Comparison of ENCODE assay signal across 9 mouse cellular contexts in the genomic region with DNA sequence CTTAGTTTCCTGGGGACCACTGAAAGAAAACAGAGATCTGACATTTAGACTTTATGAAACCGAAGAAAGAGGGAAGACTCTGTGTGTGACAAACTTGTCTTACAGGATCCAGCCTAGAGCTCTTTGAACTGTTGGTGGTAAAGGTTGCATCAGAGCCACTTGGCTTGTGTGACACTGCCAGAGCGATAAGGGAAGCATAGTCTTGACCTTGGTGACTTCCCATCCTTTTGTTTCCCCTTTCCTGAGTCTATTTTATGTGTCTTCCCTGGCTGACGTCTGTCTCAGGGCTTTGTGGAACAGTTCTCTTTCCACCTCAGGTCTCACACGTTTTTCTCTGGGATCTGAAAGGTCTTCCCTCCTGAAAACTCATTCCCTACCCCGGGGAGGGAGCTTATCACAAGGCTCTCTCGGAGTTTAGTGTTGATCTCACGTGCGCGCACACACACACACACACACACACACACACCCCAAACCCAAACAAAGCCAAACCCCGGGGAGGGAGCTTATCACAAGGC. TPM values are rescaled to one million over a fixed set of nuclear protein-coding genes. Genes with fewer than 3 reads are reported as not detected.
DNase-seq lines count a peak whose midpoint lies in the region; ATAC-seq and TF ChIP-seq lines count a peak whose summit lies in the region.
"Had no signal": no experiment of that assay in that cellular context is flagged by ENCODE, and none has a peak within 500 bp of the region (broad histone marks: within the 10 kb centered on the region; RNA-seq: fewer than 3 reads in every experiment).

No protein-coding gene starts in this region.

- TF ChIP-seq CTCF in olfactory bulb, adult 2 months (IDR thresholded peaks at IDR 0.05; ENCODE audit: insufficient read depth, low read depth, low read length), result no peak

- no peaks in the 10 kb centered on the region for H3K9me3 ChIP-seq in midbrain, embryonic 13.5 days
- H3K9me3 ChIP-seq in midbrain, embryonic 11.5 days (ENCODE audit: control insufficient read depth, low read length), result no peaks in the 10 kb centered on the region
- no peaks in the 10 kb centered on the region for H3K9me3 ChIP-seq in liver, embryonic 13.5 days (replicated peaks)

- H3K36me3 ChIP-seq in midbrain, embryonic 13.5 days, result no peaks in the 10 kb centered on the region
- H3K36me3 ChIP-seq in midbrain, embryonic 11.5 days (ENCODE audit: control insufficient read depth, insufficient read depth, low read length), result no peaks in the 10 kb centered on the region
- H3K36me3 ChIP-seq in liver, embryonic 13.5 days, result no peaks in the 10 kb centered on the region

- intact Hi-C loops in left cerebral cortex, postnatal 25 days (cut with DNase I), result no loop called here

- 39% methylated on average over 10 of the region's 10 CpGs for WGBS in midbrain, embryonic 13.5 days
- WGBS in midbrain, embryonic 11.5 days, result 31% methylated on average over 10 of the region's 10 CpGs
- WGBS in liver, embryonic 13.5 days (ENCODE audit: insufficient replicate concordance), result 3% methylated on average over 10 of the region's 10 CpGs
- 56% methylated on average over 10 of the region's 10 CpGs for WGBS in olfactory bulb, adult 2 months

- H3K4me3 ChIP-seq in midbrain, embryonic 13.5 days (replicated peaks), result no peak overlapping the region
- no peak overlapping the region for H3K4me3 ChIP-seq in midbrain, embryonic 11.5 days (ENCODE audit: low read depth, low read length)
- peak overlapping the region; percentile 78 for H3K4me3 ChIP-seq in liver, embryonic 13.5 days (replicated peaks)
- H3K4me3 ChIP-seq in olfactory bulb, adult 2 months (ENCODE audit: insufficient read depth, low read depth, low read length), result no peak overlapping the region

- peaks cover 33% of the 10 kb centered on the region for H3K4me1 ChIP-seq in midbrain, embryonic 13.5 days (replicated peaks)
- peaks cover 6% of the 10 kb centered on the region for H3K4me1 ChIP-seq in midbrain, embryonic 11.5 days (ENCODE audit: control insufficient read depth, insufficient read depth, low read length)
- peaks cover 70% of the 10 kb centered on the region for H3K4me1 ChIP-seq in liver, embryonic 13.5 days (replicated peaks)
- H3K4me1 ChIP-seq in olfactory bulb, adult 2 months (ENCODE audit: control insufficient read depth, insufficient read depth, low read length), result peaks cover 6% of the 10 kb centered on the region

- H3K4me2 ChIP-seq in midbrain, embryonic 13.5 days (replicated peaks), result no peak overlapping the region
- no peak overlapping the region for H3K4me2 ChIP-seq in midbrain, embryonic 11.5 days
- H3K4me2 ChIP-seq in liver, embryonic 13.5 days, result peak overlapping the region; percentile 95

- ATAC-seq in midbrain, embryonic 13.5 days, result no peak
- ATAC-seq in midbrain, embryonic 11.5 days (ENCODE audit: low FRiP score), result no peak
- peak; percentile 19 for ATAC-seq in liver, embryonic 13.5 days (ENCODE audit: low read depth)

- H3K27me3 ChIP-seq in midbrain, embryonic 13.5 days, result no peaks in the 10 kb centered on the region
- no peaks in the 10 kb centered on the region for H3K27me3 ChIP-seq in midbrain, embryonic 11.5 days (ENCODE audit: control insufficient read depth, insufficient read depth, low read length)
- H3K27me3 ChIP-seq in liver, embryonic 13.5 days, result no peaks in the 10 kb centered on the region

- 0 out of 2 replicates have a peak overlapping the region, but pooled peaks have one; percentile 14 for H3K9ac ChIP-seq in midbrain, embryonic 13.5 days (replicated peaks)
- no peak overlapping the region for H3K9ac ChIP-seq in midbrain, embryonic 11.5 days (ENCODE audit: low read length)
- peak overlapping the region; percentile 55 for H3K9ac ChIP-seq in liver, embryonic 13.5 days

- DNase-seq in adrenal gland, postnatal 10 days, result peak; percentile 25
- no peak for DNase-seq in adrenal gland, adult 18-20 months (ENCODE audit: low spot score in 2 of 2)
- no peak for DNase-seq in midbrain, embryonic 11.5 days (ENCODE audit: low spot score, missing footprints)
- DNase-seq in liver, embryonic 13.5 days, result peak; percentile 41
- DNase-seq in left cerebral cortex, postnatal 25 days (ENCODE audit: low spot score in 2 of 2), result no peak
- no peak for DNase-seq in right cerebral cortex, adult 2 months (ENCODE audit: low spot score in 2 of 2)

- TF ChIP-seq POLR2A in olfactory bulb, adult 2 months (IDR thresholded peaks at IDR 0.05; ENCODE audit: insufficient read depth, low read depth, low read length), result no peak

- H3K27ac ChIP-seq in midbrain, embryonic 13.5 days, result peak overlapping the region; percentile 47
- H3K27ac ChIP-seq in midbrain, embryonic 11.5 days (ENCODE audit: low read depth, low read length), result no peak overlapping the region
- H3K27ac ChIP-seq in liver, embryonic 13.5 days, result peak overlapping the region; percentile 95
- H3K27ac ChIP-seq in olfactory bulb, adult 2 months (ENCODE audit: insufficient read depth, low read depth, low read length), result 0 out of 2 replicates have a peak overlapping the region, but pooled peaks have one; percentile 18

RNA-seq across cellular contexts. Expression of a gene that starts 3.8 kb away (rescaled TPM):
- 10 to 100 TPM; 68.2 to 69.1 TPM for total RNA-seq in adrenal gland, postnatal 10 days (2021)
- total RNA-seq in adrenal gland, adult 18-20 months (2021), result 10 to 100 TPM; 50.8 to 85.6 TPM
- 5.0 and 7.6 TPM in 2 replicates for polyA plus RNA-seq in midbrain, embryonic 13.5 days (2015; fragmentation: Nextera tagmentation; extraction: Ambion mirVana)
- 4.9 and 5.5 TPM in 2 replicates for polyA plus RNA-seq in midbrain, embryonic 11.5 days (2014; fragmentation: Nextera tagmentation; extraction: Ambion mirVana)
- 4.6 and 5.1 TPM in 2 replicates for polyA plus RNA-seq in liver, embryonic 13.5 days (2015; fragmentation: Nextera tagmentation; extraction: Ambion mirVana)
- polyA plus RNA-seq in olfactory bulb, adult 2 months (2012; ENCODE audit: insufficient read depth, insufficient read length, low replicate concordance, missing spikeins), result not detected in 2 replicates
- total RNA-seq in left cerebral cortex, postnatal 25 days (2021), result 10 to 100 TPM; 15.5 to 22.0 TPM

RNA-seq across cellular contexts. Expression of a gene that starts 31.2 kb away (rescaled TPM):
- not detected for total RNA-seq in adrenal gland, postnatal 10 days (2021)
- total RNA-seq in adrenal gland, adult 18-20 months (2021), result not detected
- polyA plus RNA-seq in midbrain, embryonic 13.5 days (2015; fragmentation: Nextera tagmentation; extraction: Ambion mirVana), result 0.42 and 0.63 TPM in 2 replicates
- 0.22 and 0.34 TPM in 2 replicates for polyA plus RNA-seq in midbrain, embryonic 11.5 days (2014; fragmentation: Nextera tagmentation; extraction: Ambion mirVana)
- polyA plus RNA-seq in liver, embryonic 13.5 days (2015; fragmentation: Nextera tagmentation; extraction: Ambion mirVana), result 0.08 and 0.09 TPM in 2 replicates
- polyA plus RNA-seq in olfactory bulb, adult 2 months (2012; ENCODE audit: insufficient read depth, insufficient read length, low replicate concordance, missing spikeins), result not detected in 2 replicates
- not detected for total RNA-seq in left cerebral cortex, postnatal 25 days (2021)
- total RNA-seq: heart, postnatal 10 days had no signal

Comparison
In these comparisons a context has a peak if more than half of its experiments do, and no peak if none do; other contexts are left out.
1. DNase-seq: peak in adrenal gland, postnatal 10 days (single experiment) and liver, embryonic 13.5 days (single experiment); none in adrenal gland, adult 18-20 months (0 of 2), midbrain, embryonic 11.5 days (single experiment), left cerebral cortex, postnatal 25 days (0 of 2) and right cerebral cortex, adult 2 months (0 of 2).